Mouse (Mus musculus) midbrain, embryonic 10.5 days (tissue): ENCODE measurements around the gene Dcps. TPM values are rescaled to one million over a fixed set of nuclear protein-coding genes. Genes with fewer than 3 reads are reported as not detected.
"Not testable (repeated sequence)": the region's sequence is repeated elsewhere in the genome, so short reads cannot be mapped to it uniquely, and the experiment has no call there.

Source experiments
- DNase-seq: peaks from one replicate; pipeline ENCODE4 v3.0.0-alpha.2; 2017; ENCODE audit warnings: low spot score
- H3K27ac ChIP-seq: fragments of 300-500 bp; sonication (generic); replicated peaks from 2 replicates; pipeline ENCODE4 v1.5.1; 2016; ENCODE audit warnings: mild to moderate bottlenecking
- H3K27me3 ChIP-seq: fragments of 300-500 bp; sonication (generic); 2 replicates; pipeline ENCODE4 v1.6.1; 2016; ENCODE audit warnings: low read depth, mild to moderate bottlenecking; ENCODE audit not compliant: poor library complexity, severe bottlenecking
- H3K36me3 ChIP-seq: fragments of 300-500 bp; sonication (generic); 2 replicates; pipeline ENCODE4 v1.6.1; 2016; ENCODE audit warnings: mild to moderate bottlenecking, moderate library complexity
- H3K4me1 ChIP-seq: fragments of 300-500 bp; sonication (generic); 2 replicates; pipeline ENCODE4 v1.6.1; 2016
- H3K4me3 ChIP-seq: fragments of 300-500 bp; sonication (generic); 2 replicates; pipeline ENCODE4 v1.5.1; 2016; ENCODE audit warnings: mild to moderate bottlenecking, moderate library complexity
- H3K9me3 ChIP-seq: fragments of 300-500 bp; sonication (generic); replicated peaks from 2 replicates; pipeline ENCODE4 v1.6.1; 2016; ENCODE audit warnings: mild to moderate bottlenecking
- WGBS: fragments of 180-500 bp; shearing (Covaris S2); methylation state at CpG from one replicate; pipeline ENCODE4 v1.1.7; 2016; 5-methylcytosine and 5-hydroxymethylcytosine counted together
- polyA plus RNA-seq: library from polyadenylated mRNA; unstranded; fragments of >200 nt; fragmentation: Nextera tagmentation; extraction: Ambion mirVana; gene quantifications from 2 replicates; pipeline ENCODE4 v1.2.1, GENCODE M21; 2016

Gene Dcps
- polyA plus RNA-seq, 1 experiment from 2014 or later = 108 TPM

- peak overlapping the region; percentile 38; the same call in 1 of the 2 replicates for H3K27ac ChIP-seq
- no peaks in the 10 kb centered on the region for H3K9me3 ChIP-seq
Observed at GRCm38 (mm10) chr9:35166144-35166797, 9.6 kb downstream of the Dcps start.

GRCm38 (mm10) chr9:35164142-35164874 lies 11.6 kb downstream of the Dcps start:
- 90% methylated on average over 5 of the region's 5 CpGs for WGBS
- no peaks in the 10 kb centered on the region for H3K27me3 ChIP-seq
- no peak overlapping the region for H3K4me3 ChIP-seq
- no peak for DNase-seq
- H3K27ac ChIP-seq = no peak overlapping the region
- no peaks in the 10 kb centered on the region for H3K9me3 ChIP-seq
- H3K36me3 ChIP-seq = peaks cover 34% of the 10 kb centered on the region
- peaks cover 19% of the 10 kb centered on the region for H3K4me1 ChIP-seq

More at GRCm38 (mm10) chr9:35166144-35166797, 9.6 kb downstream of the Dcps start:
- WGBS = 39% methylated on average over 3 of the region's 3 CpGs
- Histone ChIP-seq H3K36me3 (peaks cover 53% of the 10 kb centered on the region), H3K4me1 (peaks cover 19% of the 10 kb centered on the region), H3K4me3 (no peak overlapping the region), H3K27me3 (no peaks in the 10 kb centered on the region)
- no peak for DNase-seq

- Histone ChIP-seq H3K27ac (no peak overlapping the region), H3K27me3 (no peaks in the 10 kb centered on the region), H3K4me3 (no peak overlapping the region), H3K4me1 (peaks cover 18% of the 10 kb centered on the region), H3K9me3 (no peaks in the 10 kb centered on the region), H3K36me3 (peaks cover 25% of the 10 kb centered on the region)
- no peak for DNase-seq
- 97% methylated on average over 11 of the region's 11 CpGs for WGBS
Observed at GRCm38 (mm10) chr9:35163011-35163690, 12.7 kb downstream of the Dcps start.

- H3K9me3 ChIP-seq = no peaks in the 10 kb centered on the region
Observed at GRCm38 (mm10) chr9:35161721-35162120, 14.1 kb downstream of the Dcps start.

GRCm38 (mm10) chr9:35160662-35161061 lies 15.2 kb downstream of the Dcps start:
- WGBS = 90% methylated on average over 2 of the region's 2 CpGs

More at GRCm38 (mm10) chr9:35161721-35162120, 14.1 kb downstream of the Dcps start:
- Histone ChIP-seq H3K4me1 (peaks cover 4% of the 10 kb centered on the region), H3K27me3 (no peaks in the 10 kb centered on the region), H3K4me3 (no peak overlapping the region), H3K36me3 (peaks cover 26% of the 10 kb centered on the region), H3K27ac (no peak overlapping the region)
- no peak for DNase-seq
- 92% methylated on average over 7 of the region's 7 CpGs for WGBS

GRCm38 (mm10) chr9:35158477-35158876 lies 17.4 kb downstream of the Dcps start:
- 86% methylated on average over 3 of the region's 3 CpGs for WGBS

More at GRCm38 (mm10) chr9:35160662-35161061, 15.2 kb downstream of the Dcps start:
- peaks cover 34% of the 10 kb centered on the region for H3K36me3 ChIP-seq
- no peaks in the 10 kb centered on the region for H3K9me3 ChIP-seq
- no peak overlapping the region for H3K4me3 ChIP-seq
- DNase-seq = no peak
- H3K27ac ChIP-seq = no peak overlapping the region
- H3K4me1 ChIP-seq = no peaks in the 10 kb centered on the region
- no peaks in the 10 kb centered on the region for H3K27me3 ChIP-seq

GRCm38 (mm10) chr9:35156862-35157261 lies 19.0 kb downstream of the Dcps start:
- Histone ChIP-seq H3K27ac (no peak overlapping the region), H3K36me3 (peaks cover 12% of the 10 kb centered on the region), H3K9me3 (no peaks in the 10 kb centered on the region), H3K4me1 (no peaks in the 10 kb centered on the region), H3K27me3 (no peaks in the 10 kb centered on the region), H3K4me3 (no peak overlapping the region)
- no peak for DNase-seq
- 83% methylated on average over 4 of the region's 4 CpGs for WGBS

More at GRCm38 (mm10) chr9:35158477-35158876, 17.4 kb downstream of the Dcps start:
- no peak for DNase-seq
- no peak overlapping the region for H3K27ac ChIP-seq
- H3K4me3 ChIP-seq = no peak overlapping the region
- no peaks in the 10 kb centered on the region for H3K4me1 ChIP-seq
- peaks cover 25% of the 10 kb centered on the region for H3K36me3 ChIP-seq
- no peaks in the 10 kb centered on the region for H3K9me3 ChIP-seq
- no peaks in the 10 kb centered on the region for H3K27me3 ChIP-seq

GRCm38 (mm10) chr9:35156002-35156710 lies 19.7 kb downstream of the Dcps start:
- H3K27me3 ChIP-seq = no peaks in the 10 kb centered on the region
- no peak overlapping the region for H3K4me3 ChIP-seq
- WGBS = 93% methylated on average over 5 of the region's 5 CpGs
- no peaks in the 10 kb centered on the region for H3K9me3 ChIP-seq
- no peak overlapping the region for H3K27ac ChIP-seq
- no peaks in the 10 kb centered on the region for H3K4me1 ChIP-seq
- peaks cover 9% of the 10 kb centered on the region for H3K36me3 ChIP-seq
- DNase-seq = no peak

- H3K4me1 ChIP-seq = no peaks in the 10 kb centered on the region
- no peak for DNase-seq
- WGBS = 95% methylated on average over 1 of the region's 1 CpGs
- no peaks in the 10 kb centered on the region for H3K9me3 ChIP-seq
- no peak overlapping the region for H3K27ac ChIP-seq
- H3K4me3 ChIP-seq = no peak overlapping the region
- no peaks in the 10 kb centered on the region for H3K27me3 ChIP-seq
- peaks cover 9% of the 10 kb centered on the region for H3K36me3 ChIP-seq
Observed at GRCm38 (mm10) chr9:35152923-35153322, 22.9 kb downstream of the Dcps start.

- not testable (repeated sequence) for H3K9me3 ChIP-seq, H3K36me3 ChIP-seq, H3K27ac ChIP-seq, H3K4me1 ChIP-seq, H3K4me3 ChIP-seq, DNase-seq, H3K27me3 ChIP-seq
Observed at GRCm38 (mm10) chr9:35148822-35149221, 27.0 kb downstream of the Dcps start.

GRCm38 (mm10) chr9:35147261-35147660 lies 28.6 kb downstream of the Dcps start:
- not testable (repeated sequence) for DNase-seq, H3K27me3 ChIP-seq, H3K27ac ChIP-seq, H3K36me3 ChIP-seq, H3K4me3 ChIP-seq, H3K9me3 ChIP-seq, H3K4me1 ChIP-seq
- WGBS = 95% methylated on average over 14 of the region's 14 CpGs

GRCm38 (mm10) chr9:35145829-35146228 lies 30.0 kb downstream of the Dcps start:
- Histone ChIP-seq H3K27ac (no peak overlapping the region), H3K4me3 (no peak overlapping the region), H3K36me3 (0 out of 2 replicates have a peak, but pooled peaks cover 2% of the 10 kb centered on the region), H3K9me3 (no peaks in the 10 kb centered on the region), H3K4me1 (no peaks in the 10 kb centered on the region), H3K27me3 (no peaks in the 10 kb centered on the region)
- WGBS = 82% methylated on average over 1 of the region's 1 CpGs
- DNase-seq = no peak
